Mouse (Mus musculus) thymus, adult 2 months (tissue): ENCODE measurements around the gene Lrp1.

ENCODE experiments used
- CTCF ChIP-seq: fragments of 200-500 bp; IDR thresholded peaks from 2 replicates; pipeline ENCODE4 v1.5.1; 2012; ENCODE audit warnings: mild to moderate bottlenecking, control low read depth, low read length, moderate library complexity, borderline replicate concordance; ENCODE audit not compliant: control insufficient read depth, poor library complexity, insufficient read depth; ENCODE audit errors: extremely low read depth
- POLR2A ChIP-seq: fragments of 200-500 bp; IDR thresholded peaks from 2 replicates; pipeline ENCODE4 v1.6.1; 2012; ENCODE audit warnings: mild to moderate bottlenecking, low read length, control low read depth, moderate library complexity; ENCODE audit not compliant: control insufficient read depth, poor library complexity, insufficient read depth; ENCODE audit errors: extremely low read depth

- no peak for TF ChIP-seq CTCF
- no peak for TF ChIP-seq POLR2A
These were observed 129.8 kb downstream of the Lrp1 start for GRCm38 (mm10) chr10:127491128-127491512.
